Mouse (Mus musculus) forebrain, embryonic 12.5 days (tissue): ENCODE measurements around the gene Il21r. TPM values are rescaled to one million over a fixed set of nuclear protein-coding genes. Genes with fewer than 3 reads are reported as not detected.

Source experiments
- ATAC-seq: fragments of 200-750 bp; cut with Nextera tagmentation; 2 replicates; pipeline ENCODE4 v1.8.0; 2017; ENCODE audit warnings: moderate TSS enrichment; ENCODE audit not compliant: low FRiP score
- H3K27ac ChIP-seq: fragments of 300-500 bp; sonication (generic); 2 replicates; pipeline ENCODE4 v1.5.1; 2016; ENCODE audit warnings: mild to moderate bottlenecking
- H3K27me3 ChIP-seq: fragments of 300-500 bp; sonication (generic); 2 replicates; pipeline ENCODE4 v1.6.1; 2016; ENCODE audit warnings: mild to moderate bottlenecking
- H3K36me3 ChIP-seq: fragments of 300-500 bp; sonication (generic); replicated peaks from 2 replicates; pipeline ENCODE4 v1.6.1; 2016; ENCODE audit warnings: mild to moderate bottlenecking
- H3K4me1 ChIP-seq: fragments of 300-500 bp; sonication (generic); 2 replicates; pipeline ENCODE4 v1.6.1; 2016
- H3K4me2 ChIP-seq: fragments of 300-500 bp; sonication (generic); 2 replicates; pipeline ENCODE4 v1.6.1; 2016; ENCODE audit warnings: mild to moderate bottlenecking, moderate library complexity
- H3K4me3 ChIP-seq: fragments of 300-500 bp; sonication (generic); replicated peaks from 2 replicates; pipeline ENCODE4 v1.5.1; 2016; ENCODE audit warnings: mild to moderate bottlenecking
- H3K9ac ChIP-seq: fragments of 300-500 bp; sonication (generic); 2 replicates; pipeline ENCODE4 v1.6.1; 2016; ENCODE audit warnings: mild to moderate bottlenecking
- H3K9me3 ChIP-seq: fragments of 300-500 bp; sonication (generic); 2 replicates; pipeline ENCODE4 v1.6.1; 2016
- WGBS: fragments of 180-500 bp; shearing (Covaris S2); methylation state at CpG from one replicate; pipeline ENCODE4 v1.1.7; 2016; 5-methylcytosine and 5-hydroxymethylcytosine counted together
- polyA plus RNA-seq: library from polyadenylated mRNA; unstranded; fragments of >200 nt; fragmentation: Nextera tagmentation; extraction: Ambion mirVana; gene quantifications from 2 replicates; pipeline ENCODE4 v1.2.1, GENCODE M21; 2016

The Il21r gene
- polyA plus RNA-seq, 1 experiment from 2014 or later = 0.31 TPM

GRCm38 (mm10) chr7:125563093-125563492 is 40.1 kb upstream of the Il21r start:
- WGBS = 81% methylated on average over 3 of the region's 3 CpGs
- Histone ChIP-seq H3K4me1 (no peaks in the 10 kb centered on the region), H3K36me3 (no peaks in the 10 kb centered on the region), H3K4me3 (no peak overlapping the region), H3K9me3 (no peaks in the 10 kb centered on the region), H3K9ac (no peak overlapping the region), H3K27me3 (no peaks in the 10 kb centered on the region), H3K4me2 (no peak overlapping the region), H3K27ac (no peak overlapping the region)
- ATAC-seq = no peak

DNA sequence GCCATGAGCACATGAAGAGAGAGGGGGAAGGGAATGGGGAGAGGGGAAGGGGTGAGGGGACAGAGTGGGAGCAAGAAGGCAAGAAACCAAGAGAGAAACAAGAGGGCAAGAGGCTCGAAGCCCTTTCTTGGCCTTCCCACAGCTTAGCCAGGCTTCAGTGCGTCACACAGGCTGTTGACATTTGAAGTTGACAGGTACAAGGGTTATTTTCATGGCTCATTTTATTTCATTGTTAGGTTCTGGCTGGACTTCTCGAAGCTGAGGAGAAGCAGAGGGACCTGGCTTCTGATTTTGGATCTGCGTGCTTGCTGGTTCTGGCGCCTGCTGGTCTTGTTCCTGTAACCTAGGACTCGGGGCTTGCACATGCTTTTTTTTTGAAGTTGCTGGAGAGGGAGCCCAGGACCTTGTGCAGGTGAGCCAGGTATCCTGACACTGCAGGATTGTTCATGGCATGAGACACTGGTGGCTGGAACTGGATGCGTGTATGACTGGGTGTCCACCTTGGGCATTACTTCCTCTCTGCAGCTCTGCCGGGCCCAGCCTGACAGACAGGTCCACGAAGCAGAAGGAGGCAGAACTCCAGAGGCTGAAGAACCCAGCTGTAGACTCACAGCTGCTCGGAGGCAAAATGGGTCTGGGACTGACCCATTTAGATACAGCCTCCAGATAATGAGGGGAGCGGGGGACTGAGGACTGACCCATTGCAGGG is 38.8 kb upstream of the Il21r start:
- H3K36me3 ChIP-seq = no peaks in the 10 kb centered on the region
- no peak overlapping the region for H3K4me3 ChIP-seq
- H3K4me1 ChIP-seq = no peaks in the 10 kb centered on the region
- no peak overlapping the region for H3K27ac ChIP-seq
- no peak overlapping the region for H3K4me2 ChIP-seq
- WGBS = 81% methylated on average over 11 of the region's 11 CpGs
- ATAC-seq = no peak
- no peaks in the 10 kb centered on the region for H3K9me3 ChIP-seq
- H3K27me3 ChIP-seq = no peaks in the 10 kb centered on the region
- no peak overlapping the region for H3K9ac ChIP-seq

GRCm38 (mm10) chr7:125565516-125566285 is 37.5 kb upstream of the Il21r start:
- no peaks in the 10 kb centered on the region for H3K4me1 ChIP-seq
- H3K36me3 ChIP-seq = no peaks in the 10 kb centered on the region
- H3K9me3 ChIP-seq = no peaks in the 10 kb centered on the region
- H3K4me2 ChIP-seq = no peak overlapping the region
- H3K27me3 ChIP-seq = no peaks in the 10 kb centered on the region
- 75% methylated on average over 12 of the region's 12 CpGs for WGBS
- H3K9ac ChIP-seq = no peak overlapping the region
- no peak overlapping the region for H3K4me3 ChIP-seq
- no peak overlapping the region for H3K27ac ChIP-seq
- ATAC-seq = no peak

GRCm38 (mm10) chr7:125566420-125566819 is 36.8 kb upstream of the Il21r start:
- Histone ChIP-seq H3K4me2 (no peak overlapping the region), H3K9me3 (no peaks in the 10 kb centered on the region), H3K27ac (no peak overlapping the region), H3K9ac (no peak overlapping the region), H3K4me3 (no peak overlapping the region), H3K36me3 (no peaks in the 10 kb centered on the region), H3K27me3 (no peaks in the 10 kb centered on the region), H3K4me1 (no peaks in the 10 kb centered on the region)
- 95% methylated on average over 2 of the region's 2 CpGs for WGBS
- no peak for ATAC-seq

- 85% methylated on average over 8 of the region's 8 CpGs for WGBS
- Histone ChIP-seq H3K4me1 (peaks cover 7% of the 10 kb centered on the region; the same call in 1 of the 2 replicates), H3K27ac (no peak overlapping the region), H3K27me3 (no peaks in the 10 kb centered on the region), H3K36me3 (no peaks in the 10 kb centered on the region), H3K9ac (no peak overlapping the region), H3K9me3 (no peaks in the 10 kb centered on the region), H3K4me3 (no peak overlapping the region), H3K4me2 (no peak overlapping the region)
- ATAC-seq = no peak
These were observed 34.3 kb upstream of the Il21r start for GRCm38 (mm10) chr7:125568888-125569287.

GRCm38 (mm10) chr7:125571891-125572290 is 31.3 kb upstream of the Il21r start:
- no peaks in the 10 kb centered on the region for H3K36me3 ChIP-seq
- 77% methylated on average over 19 of the region's 19 CpGs for WGBS
- no peak overlapping the region for H3K9ac ChIP-seq
- H3K4me3 ChIP-seq = no peak overlapping the region
- H3K4me2 ChIP-seq = no peak overlapping the region
- H3K9me3 ChIP-seq = no peaks in the 10 kb centered on the region
- H3K4me1 ChIP-seq = peaks cover 7% of the 10 kb centered on the region; the same call in 1 of the 2 replicates
- ATAC-seq = no peak
- H3K27ac ChIP-seq = no peak overlapping the region
- H3K27me3 ChIP-seq = no peaks in the 10 kb centered on the region

GRCm38 (mm10) chr7:125572737-125573136 is 30.5 kb upstream of the Il21r start:
- H3K4me1 ChIP-seq = peaks cover 9% of the 10 kb centered on the region; the same call in 1 of the 2 replicates
- no peaks in the 10 kb centered on the region for H3K27me3 ChIP-seq
- no peak overlapping the region for H3K4me3 ChIP-seq
- WGBS = 72% methylated on average over 6 of the region's 6 CpGs
- no peak overlapping the region for H3K4me2 ChIP-seq
- H3K9ac ChIP-seq = no peak overlapping the region
- no peaks in the 10 kb centered on the region for H3K9me3 ChIP-seq
- H3K36me3 ChIP-seq = no peaks in the 10 kb centered on the region
- ATAC-seq = no peak
- no peak overlapping the region for H3K27ac ChIP-seq

GRCm38 (mm10) chr7:125573849-125574248 is 29.4 kb upstream of the Il21r start:
- no peak overlapping the region for H3K9ac ChIP-seq
- no peaks in the 10 kb centered on the region for H3K36me3 ChIP-seq
- H3K4me1 ChIP-seq = peaks cover 9% of the 10 kb centered on the region; the same call in 1 of the 2 replicates
- no peaks in the 10 kb centered on the region for H3K27me3 ChIP-seq
- no peak for ATAC-seq
- H3K9me3 ChIP-seq = no peaks in the 10 kb centered on the region
- no peak overlapping the region for H3K4me3 ChIP-seq
- H3K27ac ChIP-seq = no peak overlapping the region
- no peak overlapping the region for H3K4me2 ChIP-seq
- WGBS = 79% methylated on average over 2 of the region's 2 CpGs

GRCm38 (mm10) chr7:125574832-125575231 is 28.4 kb upstream of the Il21r start:
- WGBS = 92% methylated on average over 3 of the region's 3 CpGs
- ATAC-seq = no peak
- Histone ChIP-seq H3K9me3 (no peaks in the 10 kb centered on the region), H3K4me2 (no peak overlapping the region), H3K4me1 (peaks cover 9% of the 10 kb centered on the region; the same call in 1 of the 2 replicates), H3K36me3 (no peaks in the 10 kb centered on the region), H3K4me3 (no peak overlapping the region), H3K27ac (no peak overlapping the region), H3K27me3 (no peaks in the 10 kb centered on the region), H3K9ac (no peak overlapping the region)

GRCm38 (mm10) chr7:125575738-125576540 is 27.3 kb upstream of the Il21r start:
- Histone ChIP-seq H3K9me3 (no peaks in the 10 kb centered on the region), H3K4me2 (no peak overlapping the region), H3K36me3 (no peaks in the 10 kb centered on the region), H3K9ac (no peak overlapping the region), H3K27ac (no peak overlapping the region), H3K27me3 (peaks cover 7% of the 10 kb centered on the region; the same call in 1 of the 2 replicates), H3K4me3 (no peak overlapping the region), H3K4me1 (peaks cover 15% of the 10 kb centered on the region)
- WGBS = 88% methylated on average over 16 of the region's 16 CpGs
- no peak for ATAC-seq

- Histone ChIP-seq H3K27me3 (peaks cover 8% of the 10 kb centered on the region), H3K36me3 (no peaks in the 10 kb centered on the region), H3K4me2 (no peak overlapping the region), H3K27ac (no peak overlapping the region), H3K4me3 (no peak overlapping the region), H3K9me3 (no peaks in the 10 kb centered on the region), H3K9ac (no peak overlapping the region), H3K4me1 (peaks cover 17% of the 10 kb centered on the region)
- 69% methylated on average over 7 of the region's 7 CpGs for WGBS
- no peak for ATAC-seq
These were observed 26.2 kb upstream of the Il21r start for GRCm38 (mm10) chr7:125576982-125577381.

- no peak overlapping the region for H3K27ac ChIP-seq
- peaks cover 10% of the 10 kb centered on the region for H3K27me3 ChIP-seq
- H3K4me2 ChIP-seq = no peak overlapping the region
- no peak for ATAC-seq
- H3K9me3 ChIP-seq = no peaks in the 10 kb centered on the region
- H3K4me3 ChIP-seq = no peak overlapping the region
- H3K9ac ChIP-seq = no peak overlapping the region
- H3K4me1 ChIP-seq = peaks cover 12% of the 10 kb centered on the region
- 88% methylated on average over 11 of the region's 11 CpGs for WGBS
- H3K36me3 ChIP-seq = no peaks in the 10 kb centered on the region
These were observed 25.6 kb upstream of the Il21r start for GRCm38 (mm10) chr7:125577486-125578088.
